Comparison of ENCODE assay signal across 23 mouse cellular contexts in the genomic region with DNA sequence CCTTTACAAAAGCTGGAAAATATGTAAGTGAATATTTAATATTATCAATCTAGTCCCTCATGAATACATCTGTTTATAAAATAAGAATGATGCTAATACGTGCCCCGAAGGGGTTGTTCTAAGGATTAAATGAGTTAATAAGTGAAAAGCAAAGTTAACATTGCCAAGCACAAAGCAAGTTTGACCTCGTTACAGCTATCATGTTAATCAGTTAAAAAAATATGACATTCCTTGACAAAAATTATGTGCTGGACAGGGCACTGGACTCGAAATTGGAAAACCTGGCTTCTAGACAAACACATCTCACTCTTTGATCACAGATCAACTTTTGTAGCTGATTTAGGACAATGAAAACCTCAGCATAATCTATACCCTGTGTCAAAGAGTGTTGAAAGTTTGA.
DNase-seq lines count a peak whose midpoint lies in the region; ATAC-seq and TF ChIP-seq lines count a peak whose summit lies in the region.
"Had no signal": no experiment of that assay in that cellular context is flagged by ENCODE, and none has a peak within 500 bp of the region (broad histone marks: within the 10 kb centered on the region; RNA-seq: fewer than 3 reads in every experiment).

No protein-coding gene starts in this region.

- no peak overlapping the region for H3K4me2 ChIP-seq in kidney, embryonic 16.5 days (replicated peaks; ENCODE audit: low read depth, low read length)
- no peak overlapping the region for H3K4me2 ChIP-seq in midbrain, embryonic 13.5 days (replicated peaks)
- H3K4me2 ChIP-seq: embryonic facial prominence, embryonic 12.5 days; embryonic facial prominence, embryonic 15.5 days; forebrain, embryonic 12.5 days had no signal

- no peaks in the 10 kb centered on the region for H3K4me1 ChIP-seq in kidney, embryonic 16.5 days (ENCODE audit: insufficient read depth, low read length)
- no peaks in the 10 kb centered on the region for H3K4me1 ChIP-seq in midbrain, embryonic 13.5 days (replicated peaks)
- H3K4me1 ChIP-seq: forebrain, embryonic 10.5 days; forebrain, embryonic 12.5 days had no signal

- H3K27ac ChIP-seq in gastrocnemius, adult 2 months = peak overlapping the region; percentile 84
- no peak overlapping the region for H3K27ac ChIP-seq in kidney, embryonic 16.5 days (ENCODE audit: low read length)
- no peak overlapping the region for H3K27ac ChIP-seq in midbrain, embryonic 13.5 days
- H3K27ac ChIP-seq: embryonic facial prominence, embryonic 12.5 days; embryonic facial prominence, embryonic 15.5 days; forebrain, embryonic 10.5 days; forebrain, embryonic 12.5 days had no signal

- intact Hi-C loops in gastrocnemius, adult 2 months (cut with DNase I) = no loop called here
- intact Hi-C loops in gastrocnemius, postnatal 36 days (cut with DNase I) = no loop called here

- H3K27me3 ChIP-seq in kidney, embryonic 16.5 days (ENCODE audit: insufficient read depth, low read length) = no peaks in the 10 kb centered on the region
- H3K27me3 ChIP-seq in midbrain, embryonic 13.5 days = no peaks in the 10 kb centered on the region
- H3K27me3 ChIP-seq: embryonic facial prominence, embryonic 12.5 days; embryonic facial prominence, embryonic 15.5 days; forebrain, embryonic 12.5 days had no signal

- ATAC-seq in kidney, embryonic 16.5 days (ENCODE audit: low FRiP score, low TSS enrichment) = no peak
- no peak for ATAC-seq in midbrain, embryonic 13.5 days
- ATAC-seq: forebrain, embryonic 14.5 days; forebrain, embryonic 16.5 days had no signal

- WGBS in kidney, embryonic 16.5 days = 61% methylated on average over 4 of the region's 4 CpGs
- WGBS in midbrain, embryonic 13.5 days = 86% methylated on average over 4 of the region's 4 CpGs

- no peak overlapping the region for H3K4me3 ChIP-seq in gastrocnemius, adult 2 months
- H3K4me3 ChIP-seq in kidney, embryonic 16.5 days (ENCODE audit: low read length) = no peak overlapping the region
- H3K4me3 ChIP-seq in midbrain, embryonic 13.5 days (replicated peaks) = no peak overlapping the region
- H3K4me3 ChIP-seq: embryonic facial prominence, embryonic 12.5 days; embryonic facial prominence, embryonic 15.5 days; erythroblast, embryonic 14.5 days; forebrain, embryonic 10.5 days; forebrain, embryonic 12.5 days had no signal

- no peak for TF ChIP-seq CTCF in gastrocnemius, adult 2 months (IDR thresholded peaks at IDR 0.05)

- no peaks in the 10 kb centered on the region for H3K36me3 ChIP-seq in kidney, embryonic 16.5 days (ENCODE audit: insufficient read depth, low read length)
- no peaks in the 10 kb centered on the region for H3K36me3 ChIP-seq in midbrain, embryonic 13.5 days
- H3K36me3 ChIP-seq: embryonic facial prominence, embryonic 12.5 days; embryonic facial prominence, embryonic 15.5 days; forebrain, embryonic 10.5 days; forebrain, embryonic 12.5 days had no signal

- DNase-seq in gastrocnemius, adult 2 months = no peak
- DNase-seq in gastrocnemius, postnatal 36 days = no peak
- peak; percentile 54 for DNase-seq in kidney, adult 9 months
- DNase-seq in skeletal muscle tissue, adult 2 months (ENCODE audit: low read depth, low spot score) = peak; percentile 39
- DNase-seq: adrenal gland, adult 2 months; adrenal gland, postnatal 10 days; adrenal gland, postnatal 25 days; cerebellum, adult 11 months; cerebellum, adult 18-20 months; cerebellum, adult 8-10 months; cerebellum, adult 9-11 months; cerebellum, postnatal 14 days; cerebellum, postnatal 36 days; embryo, embryonic 11 days had no signal

- no peaks in the 10 kb centered on the region for H3K9me3 ChIP-seq in kidney, embryonic 16.5 days (ENCODE audit: low read length)
- H3K9me3 ChIP-seq in midbrain, embryonic 13.5 days = no peaks in the 10 kb centered on the region
- H3K9me3 ChIP-seq: embryonic facial prominence, embryonic 12.5 days; embryonic facial prominence, embryonic 15.5 days; forebrain, embryonic 10.5 days; forebrain, embryonic 12.5 days had no signal

- no peak overlapping the region for H3K9ac ChIP-seq in kidney, embryonic 16.5 days (replicated peaks; ENCODE audit: low read length)
- no peak overlapping the region for H3K9ac ChIP-seq in midbrain, embryonic 13.5 days (replicated peaks)
- H3K9ac ChIP-seq: embryonic facial prominence, embryonic 12.5 days; embryonic facial prominence, embryonic 15.5 days; forebrain, embryonic 12.5 days had no signal

Comparison
In these comparisons a context has a peak if more than half of its experiments do, and no peak if none do; other contexts are left out.
1. DNase-seq: peak in kidney, adult 9 months (single experiment) and skeletal muscle tissue, adult 2 months (single experiment); none in gastrocnemius, adult 2 months (single experiment) and gastrocnemius, postnatal 36 days (0 of 2).